Mouse (Mus musculus): ENCODE measurements around the gene Robo1. TPM values are rescaled to one million over a fixed set of nuclear protein-coding genes. Genes with fewer than 3 reads are reported as not detected.

Gene Robo1
- polyA plus RNA-seq, 1 experiment from 2014 or later: 6.3 TPM

DNA sequence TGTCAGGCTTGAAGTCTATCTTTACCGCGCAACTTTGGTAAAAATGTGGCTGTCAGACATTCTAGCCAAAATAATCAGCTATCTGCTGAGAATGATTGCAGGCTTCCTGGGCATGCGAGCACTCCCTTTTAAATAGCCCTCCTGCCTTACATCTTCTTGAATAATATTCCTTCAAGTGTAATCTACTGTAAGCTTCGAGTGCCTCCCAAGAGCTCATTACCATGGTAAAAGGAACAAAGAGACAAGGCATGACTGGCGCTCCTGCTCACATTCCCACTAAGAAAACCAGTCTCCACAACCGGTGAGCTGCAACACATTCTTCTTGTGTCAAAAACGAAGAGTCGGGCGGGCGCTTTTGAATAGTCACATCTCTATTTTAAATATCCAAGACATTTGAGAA, 314.8 kb downstream of the Robo1 start:
- Histone ChIP-seq H3K27ac (replicated peaks) (no peak overlapping the region), H3K4me2 (replicated peaks; ENCODE audit: low read depth) (no peak overlapping the region), H3K27me3 (ENCODE audit: control insufficient read depth, insufficient read depth, low read length) (no peaks in the 10 kb centered on the region), H3K36me3 (ENCODE audit: control insufficient read depth, insufficient read depth, low read length) (no peaks in the 10 kb centered on the region), H3K9me3 (ENCODE audit: control insufficient read depth, low read length) (no peaks in the 10 kb centered on the region), H3K4me1 (replicated peaks; ENCODE audit: control insufficient read depth, insufficient read depth) (no peaks in the 10 kb centered on the region), H3K9ac (ENCODE audit: low read length) (no peak overlapping the region), H3K4me3 (ENCODE audit: low read depth, low read length) (no peak overlapping the region)
- ATAC-seq (ENCODE audit: low FRiP score, low TSS enrichment) (no peak), DNase-seq (ENCODE audit: low spot score) (no peak)
- TF ChIP-seq EP300 (optimal IDR thresholded peaks at IDR 0.05) (no peak), CTCF (IDR thresholded peaks at IDR 0.05; ENCODE audit: low read depth) (no peak)
- WGBS: 76% methylated on average over 10 of the region's 10 CpGs

DNA sequence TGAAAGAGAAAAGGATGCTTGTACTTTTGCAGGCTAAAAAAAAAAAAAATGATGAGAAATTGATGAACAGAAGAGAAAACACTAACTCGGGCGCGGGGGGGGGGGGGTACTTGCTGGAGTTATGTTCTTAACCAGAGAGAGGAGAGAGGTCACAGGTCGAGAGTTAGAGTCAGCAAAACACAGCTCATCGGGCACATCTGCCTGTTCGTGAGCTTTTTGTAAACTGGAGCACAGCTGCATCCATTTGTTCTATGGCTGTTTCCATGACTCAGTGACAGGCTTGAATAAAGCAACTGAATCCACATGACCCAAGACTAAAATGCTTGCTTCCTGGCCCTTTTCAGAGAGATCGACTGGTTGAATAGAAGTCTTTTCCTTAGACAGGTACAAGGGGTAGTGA, 325.7 kb downstream of the Robo1 start:
- no peaks in the 10 kb centered on the region for H3K9me3 ChIP-seq (ENCODE audit: control insufficient read depth, low read length)
- DNase-seq (ENCODE audit: low spot score) (no peak), ATAC-seq (ENCODE audit: low FRiP score, low TSS enrichment) (no peak)
- no peak overlapping the region for H3K27ac ChIP-seq (replicated peaks)
- H3K4me2 ChIP-seq (replicated peaks; ENCODE audit: low read depth): no peak overlapping the region
- TF ChIP-seq CTCF (IDR thresholded peaks at IDR 0.05; ENCODE audit: low read depth): no peak
- TF ChIP-seq EP300 (optimal IDR thresholded peaks at IDR 0.05): no peak
- H3K36me3 ChIP-seq (ENCODE audit: control insufficient read depth, insufficient read depth, low read length): no peaks in the 10 kb centered on the region
- H3K27me3 ChIP-seq (ENCODE audit: control insufficient read depth, insufficient read depth, low read length): no peaks in the 10 kb centered on the region
- WGBS: 33% methylated on average over 6 of the region's 7 CpGs
- H3K4me3 ChIP-seq (ENCODE audit: low read depth, low read length): no peak overlapping the region
- no peaks in the 10 kb centered on the region for H3K4me1 ChIP-seq (replicated peaks; ENCODE audit: control insufficient read depth, insufficient read depth)
- H3K9ac ChIP-seq (ENCODE audit: low read length): no peak overlapping the region

DNA sequence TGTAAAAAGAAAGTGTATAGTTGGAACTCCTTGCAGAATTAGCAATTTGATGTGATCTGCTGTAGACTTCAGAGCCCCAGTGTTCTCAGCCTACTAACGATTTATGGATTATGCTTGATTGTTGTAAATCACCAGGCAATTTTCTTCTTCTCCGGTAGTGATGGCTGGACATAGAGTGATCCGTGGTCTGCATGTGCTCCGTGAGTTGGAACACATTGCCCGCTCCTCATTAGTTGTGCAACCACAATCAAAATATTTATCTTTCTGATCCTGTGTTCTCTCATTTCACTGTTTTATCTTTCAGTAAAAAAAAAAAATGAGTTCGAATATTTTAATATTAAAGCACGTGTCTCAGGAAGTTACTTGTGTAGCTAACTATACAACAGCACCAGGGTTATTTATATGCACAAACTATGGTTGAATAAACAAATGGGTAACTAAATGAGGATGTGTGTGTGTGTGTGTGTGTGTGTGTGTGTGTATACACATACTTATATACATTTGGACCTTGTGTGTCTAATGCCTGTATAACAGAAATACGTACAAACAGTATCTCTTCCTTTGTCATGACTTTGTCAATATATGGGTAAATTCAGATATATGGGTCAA, 331.3 kb downstream of the Robo1 start:
- Histone ChIP-seq H3K4me2 (replicated peaks; ENCODE audit: low read depth) (no peak overlapping the region), H3K9ac (ENCODE audit: low read length) (no peak overlapping the region), H3K9me3 (ENCODE audit: control insufficient read depth, low read length) (no peaks in the 10 kb centered on the region), H3K27me3 (ENCODE audit: control insufficient read depth, insufficient read depth, low read length) (no peaks in the 10 kb centered on the region), H3K27ac (replicated peaks) (no peak overlapping the region), H3K4me1 (replicated peaks; ENCODE audit: control insufficient read depth, insufficient read depth) (no peaks in the 10 kb centered on the region), H3K36me3 (ENCODE audit: control insufficient read depth, insufficient read depth, low read length) (no peaks in the 10 kb centered on the region), H3K4me3 (ENCODE audit: low read depth, low read length) (no peak overlapping the region)
- DNase-seq (ENCODE audit: low spot score): no peak
- no peak for TF ChIP-seq CTCF (IDR thresholded peaks at IDR 0.05; ENCODE audit: low read depth)
- TF ChIP-seq EP300 (optimal IDR thresholded peaks at IDR 0.05): no peak
- WGBS: 59% methylated on average over 8 of the region's 8 CpGs
- ATAC-seq (ENCODE audit: low FRiP score, low TSS enrichment): no peak

GRCm38 (mm10) chr16:72640932-72641811, 333.1 kb downstream of the Robo1 start:
- Histone ChIP-seq H3K4me1 (replicated peaks; ENCODE audit: control insufficient read depth, insufficient read depth) (no peaks in the 10 kb centered on the region), H3K9ac (ENCODE audit: low read length) (no peak overlapping the region), H3K4me3 (ENCODE audit: low read depth, low read length) (no peak overlapping the region), H3K27me3 (ENCODE audit: control insufficient read depth, insufficient read depth, low read length) (no peaks in the 10 kb centered on the region), H3K36me3 (ENCODE audit: control insufficient read depth, insufficient read depth, low read length) (no peaks in the 10 kb centered on the region), H3K9me3 (ENCODE audit: control insufficient read depth, low read length) (no peaks in the 10 kb centered on the region), H3K27ac (replicated peaks) (no peak overlapping the region), H3K4me2 (replicated peaks; ENCODE audit: low read depth) (no peak overlapping the region; the same call in 1 of the 2 replicates)
- ATAC-seq (ENCODE audit: low FRiP score, low TSS enrichment) (peak; percentile 72; the same call in 1 of the 2 replicates), DNase-seq (ENCODE audit: low spot score) (peak; percentile 43)
- TF ChIP-seq EP300 (optimal IDR thresholded peaks at IDR 0.05) (no peak), CTCF (IDR thresholded peaks at IDR 0.05; ENCODE audit: low read depth) (no peak)
- 26% methylated on average over 9 of the region's 9 CpGs for WGBS

GRCm38 (mm10) chr16:72645890-72646289, 337.8 kb downstream of the Robo1 start:
- H3K27ac ChIP-seq (replicated peaks): no peak overlapping the region
- no peaks in the 10 kb centered on the region for H3K36me3 ChIP-seq (ENCODE audit: control insufficient read depth, insufficient read depth, low read length)
- DNase-seq (ENCODE audit: low spot score) (no peak), ATAC-seq (ENCODE audit: low FRiP score, low TSS enrichment) (no peak)
- peak overlapping the region; percentile 34 for H3K4me2 ChIP-seq (replicated peaks; ENCODE audit: low read depth)
- no peak overlapping the region for H3K4me3 ChIP-seq (ENCODE audit: low read depth, low read length)
- no peak for TF ChIP-seq EP300 (optimal IDR thresholded peaks at IDR 0.05)
- TF ChIP-seq CTCF (IDR thresholded peaks at IDR 0.05; ENCODE audit: low read depth): no peak
- H3K4me1 ChIP-seq (replicated peaks; ENCODE audit: control insufficient read depth, insufficient read depth): no peaks in the 10 kb centered on the region
- H3K9me3 ChIP-seq (ENCODE audit: control insufficient read depth, low read length): no peaks in the 10 kb centered on the region
- H3K9ac ChIP-seq (ENCODE audit: low read length): no peak overlapping the region
- no peaks in the 10 kb centered on the region for H3K27me3 ChIP-seq (ENCODE audit: control insufficient read depth, insufficient read depth, low read length)
- 20% methylated on average over 8 of the region's 8 CpGs for WGBS

DNA sequence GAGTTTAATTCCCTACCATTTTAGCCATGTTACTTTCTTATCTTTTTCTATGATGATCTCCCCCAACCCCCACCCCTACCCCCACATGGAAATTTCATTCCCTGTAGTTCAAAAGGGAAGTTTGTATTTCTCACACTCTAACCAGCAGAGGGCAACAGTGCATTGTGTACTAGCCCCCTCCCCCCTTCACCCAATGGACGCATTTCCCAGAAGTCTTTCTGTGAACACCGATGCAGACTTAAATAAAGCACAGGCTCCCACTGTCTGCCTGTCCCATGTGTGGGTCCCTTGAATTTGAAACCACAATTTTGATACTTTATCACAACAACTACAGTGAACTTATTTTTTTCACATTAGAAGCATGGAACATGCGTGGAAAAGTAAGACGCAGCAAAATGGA, 341.2 kb downstream of the Robo1 start:
- no peaks in the 10 kb centered on the region for H3K4me1 ChIP-seq (replicated peaks; ENCODE audit: control insufficient read depth, insufficient read depth)
- H3K27ac ChIP-seq (replicated peaks): no peak overlapping the region
- H3K9ac ChIP-seq (ENCODE audit: low read length): no peak overlapping the region
- no peaks in the 10 kb centered on the region for H3K27me3 ChIP-seq (ENCODE audit: control insufficient read depth, insufficient read depth, low read length)
- H3K4me2 ChIP-seq (replicated peaks; ENCODE audit: low read depth): peak overlapping the region; percentile 41
- no peaks in the 10 kb centered on the region for H3K9me3 ChIP-seq (ENCODE audit: control insufficient read depth, low read length)
- whole genome bisulfite sequencing: 42% methylated on average over 4 of the region's 4 CpGs
- no peaks in the 10 kb centered on the region for H3K36me3 ChIP-seq (ENCODE audit: control insufficient read depth, insufficient read depth, low read length)
- peak; percentile 82 for TF ChIP-seq CTCF (IDR thresholded peaks at IDR 0.05; ENCODE audit: low read depth)
- TF ChIP-seq EP300 (optimal IDR thresholded peaks at IDR 0.05): no peak
- no peak overlapping the region for H3K4me3 ChIP-seq (ENCODE audit: low read depth, low read length)
- peak; percentile 47 for DNase-seq (ENCODE audit: low spot score)
- ATAC-seq (ENCODE audit: low FRiP score, low TSS enrichment): peak; percentile 53; the same call in 1 of the 2 replicates
